Mouse (Mus musculus) kidney, embryonic 14.5 days (tissue): ENCODE measurements around the gene Hnrnpa3. TPM values are rescaled to one million over a fixed set of nuclear protein-coding genes. Genes with fewer than 3 reads are reported as not detected.
"Not testable (repeated sequence)": the region's sequence is repeated elsewhere in the genome, so short reads cannot be mapped to it uniquely, and the experiment has no call there.

Source experiments
- ATAC-seq: fragments of 200-750 bp; cut with Nextera tagmentation; 2 replicates; pipeline ENCODE4 v1.8.0; 2017; ENCODE audit warnings: moderate number of reproducible peaks, mild to moderate bottlenecking, moderate TSS enrichment, moderate library complexity; ENCODE audit not compliant: low FRiP score, low TSS enrichment
- H3K27ac ChIP-seq: fragments of 300-500 bp; sonication (generic); 2 replicates; pipeline ENCODE4 v1.5.1; 2014; ENCODE audit warnings: low read depth, mild to moderate bottlenecking, low read length, moderate library complexity, mixed read lengths
- H3K27me3 ChIP-seq: fragments of 300-500 bp; sonication (generic); 2 replicates; pipeline ENCODE4 v1.6.1; 2014; ENCODE audit warnings: mild to moderate bottlenecking, low read length; ENCODE audit not compliant: control insufficient read depth, insufficient read depth
- H3K36me3 ChIP-seq: fragments of 300-500 bp; sonication (generic); 2 replicates; pipeline ENCODE4 v1.6.1; 2014; ENCODE audit warnings: low read length, mixed read lengths; ENCODE audit not compliant: control insufficient read depth, insufficient read depth
- H3K4me1 ChIP-seq: fragments of 300-500 bp; sonication (generic); 2 replicates; pipeline ENCODE4 v1.6.1; 2014; ENCODE audit warnings: low read length, mixed read lengths; ENCODE audit not compliant: control insufficient read depth, insufficient read depth
- H3K4me2 ChIP-seq: fragments of 300-500 bp; sonication (generic); replicated peaks from 2 replicates; pipeline ENCODE4 v1.6.1; 2014; ENCODE audit warnings: low read depth, mild to moderate bottlenecking, low read length
- H3K4me3 ChIP-seq: fragments of 300-500 bp; sonication (generic); 2 replicates; pipeline ENCODE4 v1.5.1; 2014; ENCODE audit warnings: mild to moderate bottlenecking, low read length
- H3K9ac ChIP-seq: fragments of 300-500 bp; sonication (generic); 2 replicates; pipeline ENCODE4 v1.6.1; 2014; ENCODE audit warnings: low read depth, mild to moderate bottlenecking, low read length, moderate library complexity
- H3K9me3 ChIP-seq: fragments of 300-500 bp; sonication (generic); 2 replicates; pipeline ENCODE4 v1.6.1; 2016; ENCODE audit warnings: low read length; ENCODE audit not compliant: control insufficient read depth
- WGBS: fragments of 180-500 bp; shearing (Covaris S2); extraction: QIAGEN DNeasy Blood & Tissue Kit; methylation state at CpG from one replicate; pipeline ENCODE4 v1.1.7; 2014; 5-methylcytosine and 5-hydroxymethylcytosine counted together
- polyA plus RNA-seq: library from polyadenylated mRNA; unstranded; fragments of >200 nt; fragmentation: Nextera tagmentation; extraction: Ambion mirVana; gene quantifications from 2 replicates; pipeline ENCODE4 v1.2.1, GENCODE M21; 2014

Hnrnpa3 gene
- polyA plus RNA-seq, 1 experiment from 2014 or later, result 300 TPM

GRCm38 (mm10) chr2:75633784-75634183 is 25.3 kb upstream of the Hnrnpa3 start:
- Histone ChIP-seq H3K27me3 (no peaks in the 10 kb centered on the region), H3K4me2 (no peak overlapping the region), H3K4me1 (0 out of 2 replicates have a peak, but pooled peaks cover 3% of the 10 kb centered on the region), H3K9me3 (no peaks in the 10 kb centered on the region), H3K9ac (no peak overlapping the region), H3K4me3 (no peak overlapping the region), H3K27ac (no peak overlapping the region), H3K36me3 (no peaks in the 10 kb centered on the region)
- peak; percentile 60; the same call in 1 of the 2 replicates for ATAC-seq
- 66% methylated on average over 5 of the region's 5 CpGs for WGBS

GRCm38 (mm10) chr2:75634431-75634830 is 24.6 kb upstream of the Hnrnpa3 start:
- H3K36me3 ChIP-seq, H3K4me3 ChIP-seq, H3K9ac ChIP-seq, H3K4me1 ChIP-seq, H3K27me3 ChIP-seq, H3K4me2 ChIP-seq, ATAC-seq, H3K9me3 ChIP-seq, H3K27ac ChIP-seq: not testable (repeated sequence)
- 90% methylated on average over 14 of the region's 14 CpGs for WGBS

DNA sequence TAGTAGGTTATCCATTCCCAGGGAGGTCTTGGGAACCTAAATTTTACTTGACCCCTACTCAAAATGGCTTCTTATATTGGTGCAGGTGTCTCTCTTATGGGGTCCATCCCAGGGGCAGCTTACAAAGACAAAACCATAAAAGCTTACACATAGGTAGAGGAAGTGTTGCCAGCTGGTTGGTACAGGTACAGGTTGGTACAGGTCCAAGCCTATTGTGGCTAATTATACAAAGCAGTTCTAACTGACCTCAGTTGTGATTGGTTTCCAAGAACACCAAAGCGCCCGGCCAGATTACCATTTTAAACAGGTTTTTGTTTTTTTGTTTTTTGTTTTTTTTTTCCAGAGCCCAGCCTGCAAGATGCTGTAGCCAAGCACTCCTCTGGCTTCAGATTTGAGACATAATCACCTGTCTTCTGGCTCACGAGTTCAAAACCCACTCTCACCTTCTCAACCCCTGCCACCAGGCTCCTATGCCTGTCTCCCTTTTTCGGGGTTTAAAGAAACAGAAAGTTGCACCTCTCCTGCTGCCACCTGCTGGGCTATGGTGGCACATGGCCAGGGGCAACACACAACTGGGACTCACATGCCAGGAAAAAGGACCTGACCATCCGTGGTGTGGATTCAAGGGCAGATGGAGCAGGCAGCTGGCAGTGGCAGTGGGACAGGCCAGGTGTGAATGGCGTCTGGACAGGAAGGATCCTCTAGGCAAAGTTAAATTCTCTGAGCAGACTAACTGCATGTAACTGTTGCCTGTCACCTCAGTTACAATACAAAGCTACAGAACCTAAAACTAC is 22.6 kb upstream of the Hnrnpa3 start:
- Histone ChIP-seq H3K4me3 (no peak overlapping the region), H3K27ac (no peak overlapping the region), H3K4me2 (no peak overlapping the region), H3K27me3 (no peaks in the 10 kb centered on the region), H3K36me3 (no peaks in the 10 kb centered on the region), H3K9me3 (no peaks in the 10 kb centered on the region), H3K9ac (no peak overlapping the region), H3K4me1 (0 out of 2 replicates have a peak, but pooled peaks cover 3% of the 10 kb centered on the region)
- 62% methylated on average over 6 of the region's 6 CpGs for WGBS
- ATAC-seq, result 0 out of 2 replicates have a peak, but pooled peaks have one; percentile 35

DNA sequence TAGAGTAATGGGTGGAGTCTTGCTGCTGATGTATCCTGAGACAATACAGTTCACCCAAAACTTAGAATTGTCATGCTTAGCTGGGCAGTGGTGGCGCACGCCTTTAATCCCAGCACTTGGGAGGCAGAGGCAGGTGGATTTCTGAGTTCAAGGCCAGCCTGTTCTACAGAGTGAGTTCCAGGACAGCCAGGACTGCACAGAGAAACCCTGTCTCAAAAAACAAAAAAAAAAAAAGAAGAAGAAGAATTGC is 22.1 kb upstream of the Hnrnpa3 start:
- ATAC-seq, H3K4me3 ChIP-seq, H3K36me3 ChIP-seq, H3K4me1 ChIP-seq, H3K9me3 ChIP-seq, H3K4me2 ChIP-seq, H3K27me3 ChIP-seq, H3K9ac ChIP-seq, H3K27ac ChIP-seq: not testable (repeated sequence)
- WGBS, result 84% methylated on average over 2 of the region's 2 CpGs

GRCm38 (mm10) chr2:75637361-75637760 is 21.7 kb upstream of the Hnrnpa3 start:
- H3K9ac ChIP-seq, result no peak overlapping the region
- no peaks in the 10 kb centered on the region for H3K27me3 ChIP-seq
- no peak overlapping the region for H3K4me2 ChIP-seq
- no peak overlapping the region for H3K27ac ChIP-seq
- ATAC-seq, result no peak
- H3K36me3 ChIP-seq, result no peaks in the 10 kb centered on the region
- H3K4me3 ChIP-seq, result no peak overlapping the region
- 0 out of 2 replicates have a peak, but pooled peaks cover 3% of the 10 kb centered on the region for H3K4me1 ChIP-seq
- H3K9me3 ChIP-seq, result no peaks in the 10 kb centered on the region

DNA sequence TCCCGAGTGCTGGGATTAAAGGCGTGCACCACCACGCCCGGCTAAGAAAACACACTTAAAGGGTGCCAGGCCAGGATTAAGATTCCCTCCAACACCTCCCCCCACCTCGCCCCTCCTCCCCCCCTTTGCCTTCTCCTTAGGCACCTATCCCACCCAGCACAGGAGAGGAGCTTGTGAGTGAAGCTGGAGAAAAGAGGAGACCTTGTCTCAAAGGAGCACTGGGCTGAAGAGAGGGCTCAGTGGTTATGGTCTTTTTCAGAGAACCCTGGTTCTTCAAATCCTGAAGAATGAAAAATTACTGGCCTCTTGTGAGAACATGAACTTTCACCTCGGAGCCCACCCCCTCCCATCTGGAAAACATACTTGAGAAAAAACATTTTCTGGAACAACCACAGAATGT is 21.2 kb upstream of the Hnrnpa3 start:
- WGBS, result 93% methylated on average over 6 of the region's 6 CpGs
- not testable (repeated sequence) for H3K9me3 ChIP-seq, H3K4me3 ChIP-seq, H3K27me3 ChIP-seq, H3K4me2 ChIP-seq, ATAC-seq, H3K36me3 ChIP-seq, H3K4me1 ChIP-seq, H3K27ac ChIP-seq, H3K9ac ChIP-seq

GRCm38 (mm10) chr2:75639535-75639934 is 19.5 kb upstream of the Hnrnpa3 start:
- H3K4me2 ChIP-seq, ATAC-seq, H3K4me1 ChIP-seq, H3K36me3 ChIP-seq, H3K27ac ChIP-seq, H3K9ac ChIP-seq, H3K9me3 ChIP-seq, H3K4me3 ChIP-seq, H3K27me3 ChIP-seq: not testable (repeated sequence)
- 12% methylated on average over 10 of the region's 12 CpGs for WGBS

DNA sequence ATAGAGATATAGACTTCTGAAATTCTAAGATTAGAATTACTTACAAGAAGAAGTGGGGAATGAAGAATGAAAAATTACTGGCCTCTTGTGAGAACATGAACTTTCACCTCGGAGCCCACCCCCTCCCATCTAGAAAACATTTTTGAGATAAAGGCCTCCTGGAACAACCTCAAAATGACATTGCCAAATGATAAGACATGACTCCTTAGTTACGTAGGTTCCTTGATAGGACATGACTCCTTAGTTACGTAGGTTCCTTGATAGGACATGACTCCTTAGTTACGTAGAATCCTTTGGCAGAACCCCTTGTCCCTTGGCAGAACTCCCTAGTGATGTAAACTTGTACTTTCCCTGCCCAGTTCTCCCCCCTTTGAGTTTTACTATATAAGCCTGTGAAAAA is 16.7 kb upstream of the Hnrnpa3 start:
- 77% methylated on average over 4 of the region's 4 CpGs for WGBS
- H3K9ac ChIP-seq, H3K27me3 ChIP-seq, H3K4me2 ChIP-seq, H3K27ac ChIP-seq, H3K4me1 ChIP-seq, H3K36me3 ChIP-seq, ATAC-seq, H3K9me3 ChIP-seq, H3K4me3 ChIP-seq: not testable (repeated sequence)

GRCm38 (mm10) chr2:75642795-75643550 is 16.1 kb upstream of the Hnrnpa3 start:
- Histone ChIP-seq H3K36me3 (no peaks in the 10 kb centered on the region), H3K9me3 (no peaks in the 10 kb centered on the region), H3K27ac (no peak overlapping the region), H3K4me2 (no peak overlapping the region), H3K4me3 (no peak overlapping the region), H3K27me3 (no peaks in the 10 kb centered on the region), H3K9ac (no peak overlapping the region), H3K4me1 (no peaks in the 10 kb centered on the region)
- 0 out of 2 replicates have a peak, but pooled peaks have one; percentile 24 for ATAC-seq
- WGBS, result 70% methylated on average over 8 of the region's 8 CpGs
